Mouse (Mus musculus) myocyte (in vitro differentiated cells): ENCODE results near the gene Ints3. TPM values are rescaled to one million over a fixed set of nuclear protein-coding genes. Genes with fewer than 3 reads are reported as not detected.

Experiments
- H3K27me3 ChIP-seq: one replicate; pipeline ENCODE4 v1.6.1; 2011; ENCODE audit not compliant: control insufficient read depth, insufficient read depth, insufficient read length
- H3K36me3 ChIP-seq: one replicate; pipeline ENCODE4 v1.6.1; 2011; ENCODE audit not compliant: control insufficient read depth, insufficient read depth
- H3K4me2 ChIP-seq: one replicate; pipeline ENCODE4 v1.6.1; 2011; ENCODE audit warnings: low read depth, control low read depth
- H3K4me3 ChIP-seq: one replicate; pipeline ENCODE4 v1.5.1; 2011; ENCODE audit warnings: mild to moderate bottlenecking, control low read depth, moderate library complexity
- H3K79me2 ChIP-seq: one replicate; pipeline ENCODE4 v1.6.1; 2011; ENCODE audit not compliant: control insufficient read depth, insufficient read depth
- H3ac ChIP-seq: one replicate; pipeline ENCODE4 v1.6.1; 2011; ENCODE audit not compliant: control insufficient read depth, insufficient read length
- CEBPB ChIP-seq: IDR thresholded peaks from 2 replicates; pipeline ENCODE4 v1.6.1; 2011; ENCODE audit warnings: mild to moderate bottlenecking, moderate library complexity; ENCODE audit not compliant: poor library complexity, insufficient read depth, severe bottlenecking
- E2F4 ChIP-seq: IDR thresholded peaks from one replicate; pipeline ENCODE4 v1.6.1; 2011; ENCODE audit warnings: mild to moderate bottlenecking, control low read depth, moderate library complexity; ENCODE audit not compliant: insufficient read depth
- MAX ChIP-seq: IDR thresholded peaks from one replicate; pipeline ENCODE4 v1.6.1; 2011; ENCODE audit warnings: low read depth, mild to moderate bottlenecking, control low read depth
- MYOD1 ChIP-seq, 3 experiments: IDR thresholded peaks; one replicate each; pipeline ENCODE4 v1.6.1; 2011; ENCODE audit warnings: control low read depth in 2 of 3, low read depth in 2 of 3, mild to moderate bottlenecking in 2 of 3, moderate library complexity in 1 of 3; ENCODE audit not compliant: insufficient read length in 2 of 3, control insufficient read depth in 1 of 3
- MYOG ChIP-seq, 3 experiments: IDR thresholded peaks; one replicate each; pipeline ENCODE4 v1.6.1; 2011; ENCODE audit warnings: control low read depth in 2 of 3, low read depth in 2 of 3, mild to moderate bottlenecking in 2 of 3; ENCODE audit not compliant: insufficient read length in 2 of 3, control insufficient read depth in 1 of 3, insufficient read depth in 1 of 3
- POLR2A ChIP-seq: IDR thresholded peaks from one replicate; pipeline ENCODE4 v1.6.1; 2011; ENCODE audit warnings: low read depth, mild to moderate bottlenecking, control low read depth, moderate library complexity; ENCODE audit not compliant: insufficient read length
- POLR2AphosphoS2 ChIP-seq: IDR thresholded peaks from one replicate; pipeline ENCODE4 v1.6.1; 2011; ENCODE audit warnings: low read depth, control low read depth; ENCODE audit not compliant: insufficient read length
- REST ChIP-seq: IDR thresholded peaks from one replicate; pipeline ENCODE4 v1.6.1; 2011; ENCODE audit warnings: mild to moderate bottlenecking, control low read depth, moderate library complexity; ENCODE audit not compliant: insufficient read depth, insufficient read length
- SRF ChIP-seq: IDR thresholded peaks from one replicate; pipeline ENCODE4 v1.6.1; 2011; ENCODE audit warnings: low read depth; ENCODE audit not compliant: control insufficient read depth, insufficient read length
- TCF12 ChIP-seq: IDR thresholded peaks from one replicate; pipeline ENCODE4 v1.6.1; 2011; ENCODE audit warnings: mild to moderate bottlenecking, control low read depth; ENCODE audit not compliant: poor library complexity, insufficient read depth, severe bottlenecking
- TCF3 ChIP-seq: IDR thresholded peaks from one replicate; pipeline ENCODE4 v1.6.1; 2011; ENCODE audit warnings: low read depth, control low read depth; ENCODE audit not compliant: insufficient read length
- USF1 ChIP-seq: IDR thresholded peaks from one replicate; pipeline ENCODE4 v1.6.1; 2011; ENCODE audit warnings: low read depth, mild to moderate bottlenecking, control low read depth, moderate library complexity
- polyA plus RNA-seq: library from polyadenylated mRNA; unstranded; fragments of >200 nt; fragmentation: generic; extraction: Trizol; gene quantifications from one replicate; pipeline ENCODE4 v1.2.1, GENCODE M21; 2012; ENCODE audit warnings: missing spikeins

Ints3 gene
- polyA plus RNA-seq, 1 experiment: 24.2 TPM

DNA sequence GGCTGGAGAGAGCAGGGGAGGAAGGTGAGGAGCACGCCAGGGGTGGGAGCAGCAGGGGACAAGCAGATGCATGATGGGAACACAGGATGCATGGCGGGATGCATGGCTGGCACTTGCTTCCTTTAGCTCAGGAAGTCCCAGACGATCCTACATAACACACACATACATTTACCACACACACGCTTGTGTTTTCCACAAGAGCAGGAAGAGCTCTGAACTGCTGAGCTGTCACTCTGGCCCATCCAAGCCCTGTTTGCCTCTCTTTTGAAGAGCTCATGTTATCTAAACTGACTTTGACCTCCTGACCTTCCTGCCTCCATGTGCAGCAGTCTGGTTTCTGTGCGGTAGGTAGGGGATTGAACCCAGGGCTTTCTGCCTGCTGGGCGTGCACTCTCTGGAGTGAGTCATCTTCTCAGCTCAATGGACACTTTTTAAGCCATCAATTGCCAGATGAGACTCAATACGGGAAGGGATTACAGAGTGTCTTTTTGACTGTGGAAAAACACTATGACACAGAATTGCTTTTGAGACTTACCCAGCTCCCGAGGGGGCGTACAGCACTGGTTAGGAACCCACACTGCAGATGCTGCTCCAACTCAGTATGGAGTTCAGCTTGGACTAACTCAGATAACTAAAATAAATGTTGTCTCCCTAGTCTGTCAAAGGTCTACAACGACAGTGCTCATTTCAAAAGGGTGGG, 18.1 kb upstream of the Ints3 start:
- no peaks in the 10 kb centered on the region for H3K27me3 ChIP-seq
- no peak overlapping the region for H3K4me2 ChIP-seq
- TF ChIP-seq POLR2A (no peak), USF1 (no peak), REST (no peak), MAX (no peak), CEBPB (no peak), E2F4 (no peak)
- no peaks in the 10 kb centered on the region for H3K79me2 ChIP-seq
- H3ac ChIP-seq: no peak overlapping the region
- no peak overlapping the region for H3K4me3 ChIP-seq
- no peaks in the 10 kb centered on the region for H3K36me3 ChIP-seq

DNA sequence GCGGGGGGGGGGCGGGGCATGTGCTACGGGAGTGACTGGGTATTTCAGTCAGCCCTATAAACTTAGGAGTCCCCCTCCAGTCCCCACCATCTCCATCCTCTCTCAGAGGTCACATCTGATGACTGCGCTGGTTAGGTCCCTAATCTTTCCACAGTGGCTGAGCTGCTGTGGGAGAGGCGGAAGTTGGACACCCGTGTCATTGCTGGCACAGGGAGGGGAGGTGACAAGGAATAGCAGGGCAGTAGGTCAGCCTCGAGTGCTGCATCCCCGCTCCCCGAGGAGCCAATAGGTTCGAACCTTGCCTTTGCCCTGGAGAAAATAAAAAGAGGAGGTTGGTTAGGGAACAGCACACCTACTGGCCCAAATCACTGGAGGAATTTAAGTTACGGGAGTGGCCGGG, 17.5 kb upstream of the Ints3 start:
- Histone ChIP-seq H3K4me3 (no peak overlapping the region), H3K79me2 (no peaks in the 10 kb centered on the region), H3K36me3 (no peaks in the 10 kb centered on the region), H3K27me3 (no peaks in the 10 kb centered on the region), H3ac (no peak overlapping the region), H3K4me2 (no peak overlapping the region)
- TF ChIP-seq POLR2A (no peak), SRF (no peak), CEBPB (no peak), MYOD1 (IDR thresholded peaks at IDR 0.05; ENCODE audit: control insufficient read depth in 1 of 3, insufficient read length in 2 of 3, low read depth in 2 of 3) (no peak), TCF3 (no peak), TCF12 (no peak), USF1 (no peak), MAX (no peak), REST (no peak), MYOG (IDR thresholded peaks at IDR 0.05; ENCODE audit: control insufficient read depth in 1 of 3, insufficient read depth in 1 of 3, insufficient read length in 2 of 3, low read depth in 2 of 3) (no peak), E2F4 (no peak), POLR2AphosphoS2 (no peak)

DNA sequence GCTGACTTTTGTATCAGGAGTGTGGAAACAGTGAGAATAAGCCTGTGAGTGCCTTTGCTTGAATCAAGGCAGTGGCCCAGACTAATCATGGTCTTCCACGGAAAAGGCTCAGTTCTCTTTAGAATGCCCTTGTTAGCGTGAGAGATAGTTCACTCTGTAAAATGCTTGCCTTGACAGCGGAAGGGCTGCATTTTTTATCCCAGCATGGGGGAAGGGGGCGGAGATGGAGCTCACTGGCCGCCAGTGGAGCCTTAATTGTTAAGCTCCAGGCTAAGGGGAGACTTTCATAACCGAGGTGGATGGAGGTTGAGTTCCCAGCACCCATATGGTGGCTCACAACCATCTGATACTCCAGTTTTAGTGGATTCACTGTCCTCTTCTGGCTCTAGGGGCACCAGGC, 15.2 kb upstream of the Ints3 start:
- Histone ChIP-seq H3K4me3 (no peak overlapping the region), H3K27me3 (no peaks in the 10 kb centered on the region), H3K36me3 (no peaks in the 10 kb centered on the region), H3ac (no peak overlapping the region), H3K4me2 (no peak overlapping the region), H3K79me2 (no peaks in the 10 kb centered on the region)
- no peak for TF ChIP-seq USF1
- TF ChIP-seq TCF3: no peak
- no peak for TF ChIP-seq POLR2A
- no peak for TF ChIP-seq MAX
- no peak for TF ChIP-seq MYOD1 (IDR thresholded peaks at IDR 0.05; ENCODE audit: control insufficient read depth in 1 of 3, insufficient read length in 2 of 3, low read depth in 2 of 3)
- no peak for TF ChIP-seq REST
- TF ChIP-seq SRF: no peak
- no peak for TF ChIP-seq CEBPB

DNA sequence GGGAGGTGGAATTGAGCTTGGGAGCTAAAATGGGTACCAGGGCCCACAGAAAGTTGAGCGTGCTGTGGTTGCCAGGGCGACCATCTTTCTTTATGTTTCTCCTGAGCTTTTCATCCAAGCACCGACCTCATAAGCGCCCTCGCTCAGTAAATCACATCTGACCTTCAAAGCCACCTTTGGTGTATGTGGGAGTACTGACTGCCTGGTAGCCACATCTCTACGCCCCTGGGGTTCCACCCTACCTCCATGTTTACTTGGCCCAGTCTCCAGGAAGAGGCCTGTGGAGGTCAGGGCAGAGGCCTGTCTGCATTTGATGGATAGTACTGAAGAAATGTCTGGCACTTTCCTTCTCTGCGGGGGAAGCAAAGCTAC, 13.7 kb upstream of the Ints3 start:
- H3ac ChIP-seq: no peak overlapping the region
- H3K4me2 ChIP-seq: peak overlapping the region; percentile 64
- peak overlapping the region; percentile 2 for H3K4me3 ChIP-seq
- H3K36me3 ChIP-seq: no peaks in the 10 kb centered on the region
- H3K79me2 ChIP-seq: no peaks in the 10 kb centered on the region
- H3K27me3 ChIP-seq: no peaks in the 10 kb centered on the region
- TF ChIP-seq CEBPB: no peak
- no peak for TF ChIP-seq POLR2AphosphoS2
- TF ChIP-seq MYOD1 (IDR thresholded peaks at IDR 0.05; ENCODE audit: control insufficient read depth in 1 of 3, insufficient read length in 2 of 3, low read depth in 2 of 3): no peak
- no peak for TF ChIP-seq MYOG (IDR thresholded peaks at IDR 0.05; ENCODE audit: control insufficient read depth in 1 of 3, insufficient read depth in 1 of 3, insufficient read length in 2 of 3, low read depth in 2 of 3)
- no peak for TF ChIP-seq SRF
- TF ChIP-seq POLR2A: no peak
- no peak for TF ChIP-seq MAX
- no peak for TF ChIP-seq USF1
- TF ChIP-seq TCF12: no peak
- TF ChIP-seq REST: no peak
- no peak for TF ChIP-seq TCF3
- no peak for TF ChIP-seq E2F4

DNA sequence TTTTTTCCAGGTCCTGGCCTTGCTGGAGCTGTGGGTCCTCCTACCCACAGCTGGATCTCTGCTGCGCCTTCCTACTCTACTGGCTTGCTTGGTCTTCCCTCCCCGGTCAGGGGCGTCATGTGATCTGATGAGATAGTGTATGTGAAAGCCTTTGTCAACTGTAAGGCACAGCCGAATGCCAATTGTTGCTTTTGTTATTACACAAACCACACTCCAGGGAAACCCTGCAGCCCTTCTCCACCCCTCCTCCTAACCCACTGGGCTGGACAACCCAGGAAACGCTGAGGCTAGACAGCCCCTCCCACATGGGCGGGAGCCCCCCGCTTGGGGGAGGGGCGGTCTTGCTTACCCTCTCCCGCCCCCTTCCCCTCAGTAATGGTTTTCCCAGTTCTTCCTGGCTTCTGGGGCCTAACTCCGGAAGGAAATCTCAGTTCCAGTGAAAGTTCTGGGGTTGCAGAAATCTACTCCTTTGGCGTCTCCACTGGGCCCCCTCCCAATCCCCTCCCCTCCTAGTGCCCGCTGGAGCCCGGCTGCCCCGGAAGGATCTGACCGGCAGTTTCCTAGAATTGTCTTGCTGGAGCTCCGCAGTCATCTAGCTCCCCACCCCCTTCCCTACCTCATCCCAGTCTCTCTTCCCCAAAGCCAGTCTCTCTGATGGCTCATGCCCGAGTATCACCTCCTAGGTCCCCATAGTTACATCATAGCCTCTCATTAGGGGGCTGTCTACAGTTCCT, 13.1 kb upstream of the Ints3 start:
- Histone ChIP-seq H3K27me3 (no peaks in the 10 kb centered on the region), H3K4me3 (peak overlapping the region; percentile 2), H3K4me2 (peak overlapping the region; percentile 64), H3ac (no peak overlapping the region), H3K79me2 (no peaks in the 10 kb centered on the region), H3K36me3 (no peaks in the 10 kb centered on the region)
- TF ChIP-seq USF1 (peak; percentile 74), REST (no peak), POLR2A (peak; percentile 35), MAX (no peak)
